Mouse (Mus musculus) layer of hippocampus, adult 11-12 months (tissue): ENCODE measurements at regions not wholly inside any gene's neighbourhood (a gene's known extent, or its start where the extent isn't known, plus 50 kb on each side); places are given as distances from the start of the nearest gene placed in this dataset.
A peak's percentile ranks its signal among the peaks of the same experiment; 100 is the strongest.

Source experiments
- DNase-seq: peaks from one replicate; pipeline ENCODE4 v3.0.0; 2022; ENCODE audit warnings: low spot score

DNA sequence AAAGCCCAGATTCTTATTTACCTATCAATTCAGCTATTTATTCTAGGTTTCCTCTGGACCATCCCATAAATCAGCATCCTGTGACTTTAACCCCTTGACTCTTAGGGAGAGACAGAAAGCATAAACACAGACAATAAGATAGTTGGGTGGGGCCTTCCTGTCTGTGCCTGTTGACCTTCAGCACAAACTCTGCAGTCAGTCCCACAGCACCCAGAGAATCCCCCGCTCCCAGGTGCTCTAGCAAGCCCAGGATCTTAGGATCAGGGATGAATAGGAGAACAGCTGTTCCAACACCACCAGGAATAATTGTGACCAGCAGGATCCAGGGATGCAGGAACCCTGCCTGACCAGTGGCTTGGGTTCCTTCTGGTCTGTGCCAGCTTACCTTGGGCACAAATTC lies 107.8 kb downstream of the Basp1 start:
- DNase-seq = no peak

DNA sequence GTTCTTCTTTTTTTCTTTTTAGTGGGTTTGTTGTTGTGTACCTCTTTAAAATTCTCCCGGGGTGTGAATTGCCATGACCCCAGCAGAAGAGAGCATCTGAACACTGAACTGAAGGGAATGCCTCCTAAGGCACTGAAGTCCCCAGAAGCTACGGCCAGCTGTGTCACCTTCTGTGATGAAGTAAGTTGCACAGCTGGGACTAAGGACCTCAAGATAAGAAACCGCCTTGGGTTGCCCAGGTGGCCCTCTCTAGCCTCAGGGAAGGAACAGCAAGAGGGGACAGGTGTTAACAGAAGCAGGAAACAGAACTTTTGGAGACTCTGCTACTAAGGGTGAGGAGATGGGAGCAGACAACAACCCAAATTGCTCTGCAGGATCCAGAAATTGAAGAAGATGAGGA lies 110.2 kb downstream of the Basp1 start:
- no peak for DNase-seq

DNA sequence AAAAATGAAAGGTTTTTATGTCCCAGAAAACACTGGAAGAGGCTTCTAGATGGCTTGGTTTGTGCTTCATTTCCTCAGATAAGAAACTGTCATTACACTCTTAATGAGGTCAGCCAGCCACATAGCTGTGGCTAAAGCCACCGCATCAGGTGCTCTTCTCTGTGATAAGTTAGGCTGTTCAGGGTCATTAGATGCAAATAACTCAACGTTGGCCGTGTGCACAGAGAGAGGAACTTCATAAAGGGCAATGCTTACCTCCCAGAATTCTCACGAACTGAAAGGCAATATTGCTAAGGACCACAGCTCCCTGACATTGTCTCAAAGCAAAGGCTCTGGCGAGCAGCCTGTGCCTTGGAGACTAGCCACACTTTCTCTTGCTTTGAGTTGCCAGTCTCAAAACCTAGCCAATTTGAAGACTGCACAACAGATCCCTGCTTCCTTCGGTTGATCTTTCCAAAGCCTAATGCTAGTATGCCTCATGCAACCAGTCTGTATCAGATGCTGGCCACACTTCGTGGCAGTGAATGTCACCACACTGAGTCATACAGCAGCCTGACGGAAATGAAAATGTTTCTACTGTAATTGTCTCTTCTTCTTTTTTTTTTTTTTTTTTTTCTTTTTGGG lies 110.8 kb downstream of the Basp1 start:
- peak; percentile 17 for DNase-seq

DNA sequence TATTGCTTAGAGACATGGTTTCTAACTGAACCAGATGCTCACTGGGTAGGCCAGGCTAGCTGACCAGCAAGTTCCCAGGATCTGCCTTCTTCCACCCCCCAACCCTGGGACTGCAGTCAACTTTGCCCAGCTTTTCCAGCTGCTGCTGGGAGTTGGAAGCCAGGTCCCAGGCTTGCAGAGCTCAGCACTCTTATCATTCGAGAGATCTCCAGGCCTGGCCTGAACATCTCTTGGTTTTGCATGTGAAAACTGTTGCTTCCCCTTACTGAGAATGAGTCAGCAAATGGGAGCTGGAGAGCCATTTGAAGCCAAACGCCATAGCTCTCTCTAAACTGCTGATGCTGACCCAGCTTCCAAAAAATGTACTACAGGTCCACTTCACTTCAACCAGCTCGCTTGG lies 111.8 kb downstream of the Basp1 start:
- DNase-seq = no peak

DNA sequence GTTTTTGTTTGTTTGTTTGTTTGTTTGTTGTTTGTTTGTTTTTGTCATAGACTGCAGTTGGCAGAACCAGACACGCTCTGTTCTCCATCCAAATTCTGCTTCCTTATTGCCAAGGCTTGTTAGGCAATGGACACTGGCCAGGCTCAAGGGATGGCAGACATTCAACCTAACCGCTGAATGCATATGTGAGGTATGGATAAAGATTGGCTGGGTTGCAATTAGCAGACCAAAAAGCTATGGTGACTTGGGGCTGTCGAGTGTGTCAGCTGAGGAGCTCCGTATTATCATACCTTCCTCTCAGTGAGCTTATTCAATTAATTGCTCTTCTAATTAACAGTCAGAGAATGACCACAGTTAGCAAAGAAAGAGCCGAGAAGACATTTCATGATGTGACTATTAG lies 116.3 kb downstream of the Basp1 start:
- no peak for DNase-seq

DNA sequence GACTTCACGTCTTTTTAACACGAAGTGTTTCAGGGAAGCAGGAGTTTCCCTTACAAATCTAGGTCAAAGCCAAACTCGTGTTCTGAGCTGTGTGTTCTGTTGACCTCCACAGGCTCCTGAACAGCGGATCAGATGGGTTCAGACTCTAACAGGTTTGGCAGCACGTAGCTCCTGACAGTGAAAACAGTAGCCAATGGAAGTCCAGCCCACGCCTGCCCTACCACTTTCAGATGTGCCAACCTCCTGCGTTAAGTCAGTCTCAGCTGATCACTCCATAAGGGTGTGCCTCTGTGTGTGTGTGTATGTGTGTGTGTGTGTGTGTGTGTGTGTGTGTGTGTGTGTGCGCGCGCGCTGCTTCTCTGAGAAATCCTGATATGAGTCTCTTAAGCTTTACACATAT lies 116.8 kb downstream of the Basp1 start:
- no peak for DNase-seq

- no peak for DNase-seq
Observed at GRCm38 (mm10) chr15:25295753-25296152, 117.8 kb downstream of the Basp1 start.

- DNase-seq = peak; percentile 47
Observed at GRCm38 (mm10) chr15:25291231-25291691, 122.3 kb downstream of the Basp1 start.

GRCm38 (mm10) chr15:25287850-25288249 lies 125.7 kb downstream of the Basp1 start:
- no peak for DNase-seq

DNA sequence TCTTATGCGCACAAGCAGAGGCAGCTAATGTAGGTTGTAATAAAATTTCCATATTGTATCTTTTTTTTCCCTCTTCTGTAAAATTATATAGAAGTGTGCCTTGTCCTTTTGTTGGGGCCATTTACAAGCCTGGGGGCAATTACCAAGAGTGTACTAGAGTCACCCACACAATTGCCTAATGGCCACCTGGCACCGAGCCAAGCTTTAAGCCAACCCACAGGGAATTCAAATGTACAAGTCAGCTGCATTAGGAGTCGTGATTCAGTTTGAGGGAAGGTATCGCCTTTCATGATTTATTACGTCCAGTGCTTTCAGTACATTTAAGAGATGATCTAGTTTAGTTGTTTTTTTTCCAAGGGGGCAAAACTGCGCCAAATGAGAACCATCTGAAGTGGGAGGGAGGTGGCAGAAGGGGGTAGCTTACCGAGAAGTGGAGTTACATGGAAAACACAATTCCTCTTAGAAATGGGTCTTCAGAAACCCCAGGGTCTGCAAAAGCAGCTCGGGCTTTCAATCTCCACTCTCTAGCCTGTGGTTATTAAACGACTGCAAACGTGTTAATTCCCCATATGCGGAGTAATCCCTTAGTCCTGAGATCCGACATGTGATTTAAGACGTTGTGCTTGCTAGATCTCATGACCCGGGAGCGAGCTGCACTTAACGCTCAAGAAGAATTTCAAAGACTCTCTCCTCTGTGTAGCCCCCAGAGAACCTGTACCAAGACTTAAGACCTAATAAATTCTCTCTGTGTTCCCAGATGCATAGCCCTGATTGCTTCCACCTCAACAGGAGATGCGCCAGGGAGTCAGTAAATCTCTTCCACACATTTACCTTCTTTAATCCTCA lies 129.0 kb downstream of the Basp1 start:
- DNase-seq = no peak

DNA sequence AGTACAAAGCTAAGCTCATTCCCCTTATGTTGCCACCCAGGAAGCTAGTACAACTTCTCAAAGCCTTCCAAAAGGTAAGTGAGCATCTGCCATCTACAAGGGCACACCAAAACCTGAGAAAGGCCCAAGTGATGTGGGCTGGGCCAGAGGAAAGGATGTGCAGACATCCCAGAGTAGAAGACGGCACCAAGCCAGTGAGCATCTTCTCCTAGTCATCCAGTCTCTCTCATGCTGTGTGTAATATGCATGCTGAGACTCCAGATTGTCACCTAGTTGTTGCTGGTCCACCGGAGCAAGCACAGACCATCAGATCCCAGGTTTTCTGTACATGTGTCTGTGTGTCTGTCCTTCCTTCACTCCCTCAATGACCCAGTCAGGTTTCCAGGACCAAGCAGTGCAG lies 129.9 kb downstream of the Basp1 start:
- no peak for DNase-seq

- DNase-seq = no peak
Observed at GRCm38 (mm10) chr15:25282346-25282745, 131.2 kb downstream of the Basp1 start.

DNA sequence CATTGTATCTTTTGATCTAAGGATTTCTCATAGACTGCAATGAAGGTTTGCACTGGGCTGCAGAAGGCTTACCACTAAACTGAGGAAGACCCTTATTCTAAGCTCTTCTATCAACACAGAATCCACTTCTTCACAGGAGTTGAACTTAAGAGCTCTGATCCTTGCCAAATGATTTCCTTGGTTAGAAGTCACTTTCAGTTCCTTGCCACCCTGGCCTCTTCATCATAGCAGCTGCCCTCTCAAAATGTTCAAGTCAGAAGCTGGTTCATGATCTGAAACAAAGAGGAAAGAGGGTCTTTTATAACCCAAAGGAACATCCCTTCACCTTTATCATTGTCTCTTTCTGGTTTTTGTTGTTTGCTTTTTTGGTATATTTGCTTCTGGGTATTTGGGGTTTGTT lies 131.6 kb downstream of the Basp1 start:
- DNase-seq = no peak

GRCm38 (mm10) chr15:25278317-25279156 lies 135.0 kb downstream of the Basp1 start:
- DNase-seq = no peak

GRCm38 (mm10) chr15:25276227-25276626 lies 137.3 kb downstream of the Basp1 start:
- DNase-seq = no peak

- no peak for DNase-seq
Observed at GRCm38 (mm10) chr15:25271886-25272285, 141.7 kb downstream of the Basp1 start.

DNA sequence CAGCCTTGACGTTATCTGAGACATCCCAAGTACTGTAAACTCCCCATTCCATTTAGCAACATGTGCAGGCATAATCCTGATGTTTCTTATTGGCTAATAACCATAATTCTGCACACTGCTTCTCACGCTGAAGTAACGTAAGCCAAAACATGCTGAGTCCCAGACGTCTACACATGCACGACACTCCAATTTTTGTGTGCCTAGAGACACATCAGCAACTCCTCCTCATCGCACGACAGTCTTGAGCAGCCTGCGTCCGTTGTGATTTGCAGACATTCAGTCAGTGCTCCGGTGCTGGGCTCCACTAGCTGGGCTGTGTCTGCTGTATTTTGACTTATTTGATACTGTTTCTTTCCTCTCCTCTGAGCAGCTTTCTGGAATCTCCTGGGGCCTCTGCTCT lies 143.2 kb downstream of the Basp1 start:
- DNase-seq = no peak

DNA sequence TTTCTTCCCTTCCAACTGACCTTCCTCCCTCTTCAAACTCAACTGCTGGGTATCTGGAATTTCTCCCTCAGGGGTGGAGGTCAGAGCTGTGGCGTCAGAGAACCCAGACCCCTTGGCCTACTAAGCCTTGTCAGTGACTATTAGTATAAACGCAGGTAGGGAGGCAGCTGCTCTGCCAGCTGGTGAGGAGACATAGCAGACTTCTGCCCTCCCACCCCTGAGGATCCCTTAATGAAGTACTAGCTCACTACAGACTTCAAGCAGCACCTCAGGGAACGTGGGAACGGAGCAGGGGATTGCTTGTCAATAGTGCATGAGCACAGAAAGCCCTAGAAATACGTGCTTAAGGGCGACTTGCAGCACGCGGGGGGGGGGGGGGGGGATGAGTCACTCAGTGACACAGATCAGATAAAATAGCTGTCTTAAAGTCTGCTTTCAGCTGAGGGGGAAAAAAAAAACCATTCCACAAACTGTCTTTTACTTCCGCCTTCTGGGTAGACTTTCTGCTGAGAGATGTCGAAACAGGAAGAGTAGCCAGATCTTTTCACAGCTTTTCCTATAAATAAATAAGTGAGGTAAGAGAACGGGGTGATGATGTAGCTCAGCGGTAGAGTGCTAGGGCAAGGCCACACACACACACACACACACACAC lies 144.1 kb downstream of the Basp1 start:
- DNase-seq = peak; percentile 19

- DNase-seq = no peak
Observed at GRCm38 (mm10) chr15:25268436-25268835, 145.1 kb downstream of the Basp1 start.

GRCm38 (mm10) chr15:25267509-25267908 lies 146.1 kb downstream of the Basp1 start:
- no peak for DNase-seq

DNA sequence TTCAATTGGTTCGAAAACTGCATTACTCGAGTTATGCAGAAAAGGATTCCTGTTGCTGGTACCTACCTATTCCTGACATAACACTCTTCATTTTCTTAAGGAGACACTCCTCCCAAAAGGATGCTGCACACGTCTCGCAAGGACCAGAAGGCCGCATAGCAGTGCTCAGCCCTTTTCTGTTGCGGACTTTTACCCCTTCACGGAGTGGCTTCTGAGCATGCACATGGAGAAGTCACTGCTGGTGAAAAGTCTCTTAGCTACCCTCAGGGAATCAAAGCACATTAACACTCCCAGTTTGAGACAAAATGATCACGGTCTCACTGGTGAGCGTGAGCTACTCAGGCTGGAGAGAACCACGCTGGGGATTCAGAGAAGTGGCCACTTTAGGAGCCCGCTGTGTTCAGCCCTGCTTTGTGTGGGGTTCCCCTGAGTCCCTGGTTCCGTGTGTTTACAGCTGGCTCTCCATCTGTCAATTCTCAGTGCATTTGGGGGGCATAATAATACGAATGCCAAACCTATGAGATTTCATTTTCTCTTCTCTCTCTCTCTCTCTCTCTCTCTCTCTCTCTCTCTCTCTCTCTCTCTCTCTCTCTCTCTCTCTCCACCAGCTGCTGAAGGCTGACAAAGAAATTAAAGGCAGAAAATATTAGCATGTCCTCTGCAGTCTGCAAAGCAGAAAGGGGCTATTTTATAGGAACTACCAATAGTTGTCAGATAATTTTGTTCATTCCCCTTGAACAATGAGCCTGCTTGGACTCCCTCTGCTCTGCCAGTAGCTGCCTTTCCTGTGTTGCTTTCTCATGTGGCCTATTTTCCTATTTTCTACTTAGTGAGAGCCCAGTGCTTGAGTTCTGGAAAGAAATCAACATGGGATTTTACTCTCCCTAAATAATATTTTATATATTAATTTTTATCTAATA lies 160.7 kb downstream of the Basp1 start:
- DNase-seq = no peak
